Mouse (Mus musculus) liver, embryonic 15.5 days (tissue): ENCODE measurements around the gene Dab2ip. TPM values are rescaled to one million over a fixed set of nuclear protein-coding genes. Genes with fewer than 3 reads are reported as not detected.

Experiments
- ATAC-seq: fragments of 200-750 bp; cut with Nextera tagmentation; 2 replicates; pipeline ENCODE4 v1.8.0; 2017; ENCODE audit warnings: moderate number of reproducible peaks, mild to moderate bottlenecking, moderate library complexity; ENCODE audit not compliant: insufficient read depth
- H3K27ac ChIP-seq: fragments of 300-500 bp; sonication (generic); replicated peaks from 2 replicates; pipeline ENCODE4 v1.5.1; 2015; ENCODE audit warnings: mild to moderate bottlenecking, inconsistent platforms
- H3K27me3 ChIP-seq: fragments of 300-500 bp; sonication (generic); 2 replicates; pipeline ENCODE4 v1.6.1; 2015; ENCODE audit warnings: mild to moderate bottlenecking, inconsistent platforms
- H3K36me3 ChIP-seq: fragments of 300-500 bp; sonication (generic); replicated peaks from 2 replicates; pipeline ENCODE4 v1.6.1; 2015; ENCODE audit warnings: moderate library complexity, mild to moderate bottlenecking, inconsistent platforms
- H3K4me1 ChIP-seq: fragments of 300-500 bp; sonication (generic); replicated peaks from 2 replicates; pipeline ENCODE4 v1.6.1; 2015; ENCODE audit warnings: inconsistent platforms
- H3K4me2 ChIP-seq: fragments of 300-500 bp; sonication (generic); 2 replicates; pipeline ENCODE4 v1.6.1; 2015; ENCODE audit warnings: moderate library complexity, mild to moderate bottlenecking, inconsistent platforms
- H3K4me3 ChIP-seq: fragments of 300-500 bp; sonication (generic); replicated peaks from 2 replicates; pipeline ENCODE4 v1.5.1; 2015; ENCODE audit warnings: mild to moderate bottlenecking, inconsistent platforms
- H3K9ac ChIP-seq: fragments of 300-500 bp; sonication (generic); 2 replicates; pipeline ENCODE4 v1.6.1; 2015; ENCODE audit warnings: moderate library complexity, mild to moderate bottlenecking, inconsistent platforms
- H3K9me3 ChIP-seq: fragments of 300-500 bp; sonication (generic); replicated peaks from 2 replicates; pipeline ENCODE4 v1.6.1; 2016; ENCODE audit warnings: inconsistent platforms
- WGBS: fragments of 180-500 bp; shearing (Covaris S2); methylation state at CpG from one replicate; pipeline ENCODE4 v1.1.7; 2015; ENCODE audit warnings: mixed read lengths; ENCODE audit not compliant: insufficient replicate concordance; 5-methylcytosine and 5-hydroxymethylcytosine counted together
- polyA plus RNA-seq: library from polyadenylated mRNA; unstranded; fragments of >200 nt; fragmentation: Nextera tagmentation; extraction: Ambion mirVana; gene quantifications from 2 replicates; pipeline ENCODE4 v1.2.1, GENCODE M21; 2015

Dab2ip gene
- polyA plus RNA-seq, 1 experiment from 2014 or later, result 7.7 TPM

DNA sequence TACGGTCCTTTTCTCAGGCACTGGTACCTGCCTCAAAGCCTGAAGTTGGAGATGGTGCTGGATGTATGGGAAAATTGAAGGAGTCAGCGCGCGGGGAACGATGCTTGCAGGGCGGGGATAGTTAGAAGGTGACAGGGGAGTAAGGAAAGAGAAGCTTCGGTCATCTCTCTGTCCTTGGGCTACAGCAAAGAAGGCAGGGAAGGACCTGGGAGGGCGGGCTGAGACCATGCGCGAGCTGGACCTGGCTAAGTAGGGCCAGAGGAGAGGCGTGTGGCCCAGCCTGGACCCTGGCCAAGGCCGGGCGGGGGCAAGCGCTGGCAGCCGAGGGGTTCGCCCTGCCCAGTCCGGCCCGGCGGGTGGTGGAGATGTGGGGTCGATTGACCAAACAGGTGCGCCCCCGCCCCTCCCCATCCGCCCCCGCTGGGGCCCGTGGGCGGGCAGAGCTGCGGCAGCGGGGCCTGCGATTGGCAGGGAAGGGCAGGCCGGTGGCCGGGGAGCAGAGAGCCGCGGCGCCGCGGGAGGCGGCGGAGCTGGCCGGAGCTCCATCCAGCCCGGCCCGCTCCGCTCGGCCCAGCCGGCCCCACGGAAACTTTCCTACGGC lies 24.4 kb downstream of the Dab2ip start:
- Histone ChIP-seq H3K4me3 (peak overlapping the region; percentile 47), H3K4me2 (peak overlapping the region; percentile 63), H3K27ac (no peak overlapping the region), H3K9me3 (no peaks in the 10 kb centered on the region), H3K4me1 (no peaks in the 10 kb centered on the region), H3K9ac (no peak overlapping the region), H3K36me3 (no peaks in the 10 kb centered on the region), H3K27me3 (peaks cover 97% of the 10 kb centered on the region)
- ATAC-seq, result peak; percentile 77
- WGBS, result under 1% methylated on average over 46 of the region's 46 CpGs

DNA sequence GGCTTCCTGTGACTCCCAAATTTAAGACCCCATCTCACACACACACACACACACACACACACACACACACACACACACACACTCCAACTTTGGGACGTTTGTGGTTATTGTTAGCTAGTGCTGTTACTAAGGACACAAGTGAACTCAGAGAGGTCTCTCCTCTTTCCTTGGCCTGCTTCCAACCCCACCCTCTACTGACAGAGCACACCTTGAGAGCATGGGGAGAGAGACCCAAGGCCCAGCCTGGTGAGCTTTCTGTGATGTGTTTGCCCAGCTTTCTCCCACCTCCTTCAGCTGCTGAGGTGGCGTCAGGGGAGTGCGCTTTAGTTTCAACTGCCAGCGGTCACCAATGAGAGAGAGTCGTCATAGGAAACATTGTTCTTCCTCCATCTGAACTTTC lies 25.3 kb downstream of the Dab2ip start:
- Histone ChIP-seq H3K27ac (no peak overlapping the region), H3K36me3 (no peaks in the 10 kb centered on the region), H3K9ac (no peak overlapping the region), H3K4me1 (peaks cover 4% of the 10 kb centered on the region; the same call in 1 of the 2 replicates), H3K9me3 (no peaks in the 10 kb centered on the region), H3K4me2 (peak overlapping the region; percentile 63), H3K4me3 (no peak overlapping the region), H3K27me3 (peaks cover 97% of the 10 kb centered on the region)
- ATAC-seq, result no peak
- 44% methylated on average over 5 of the region's 5 CpGs for WGBS

DNA sequence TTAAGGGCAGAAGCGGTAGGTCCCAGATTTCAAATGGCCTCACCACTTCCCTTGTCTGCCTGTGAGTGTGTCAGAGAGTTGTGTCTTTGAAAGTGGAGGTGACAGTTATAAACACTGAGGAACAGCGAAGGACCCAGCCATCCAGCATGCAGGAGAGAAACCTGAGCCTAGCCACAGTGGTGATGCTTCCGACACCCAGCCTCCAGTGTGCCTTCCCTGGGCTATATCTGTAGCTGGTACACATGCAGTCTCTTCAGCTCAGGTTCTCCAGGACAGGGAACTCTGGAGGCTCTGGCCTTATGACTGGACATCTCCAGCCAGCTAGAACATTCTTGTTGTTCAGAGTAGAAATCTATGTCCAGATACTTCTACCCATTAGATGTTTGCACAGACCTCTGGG lies 25.9 kb downstream of the Dab2ip start:
- Histone ChIP-seq H3K4me3 (no peak overlapping the region), H3K9me3 (no peaks in the 10 kb centered on the region), H3K4me2 (no peak overlapping the region), H3K27me3 (peaks cover 97% of the 10 kb centered on the region), H3K27ac (no peak overlapping the region), H3K36me3 (no peaks in the 10 kb centered on the region), H3K9ac (no peak overlapping the region), H3K4me1 (peaks cover 4% of the 10 kb centered on the region; the same call in 1 of the 2 replicates)
- 55% methylated on average over 3 of the region's 3 CpGs for WGBS
- no peak for ATAC-seq

DNA sequence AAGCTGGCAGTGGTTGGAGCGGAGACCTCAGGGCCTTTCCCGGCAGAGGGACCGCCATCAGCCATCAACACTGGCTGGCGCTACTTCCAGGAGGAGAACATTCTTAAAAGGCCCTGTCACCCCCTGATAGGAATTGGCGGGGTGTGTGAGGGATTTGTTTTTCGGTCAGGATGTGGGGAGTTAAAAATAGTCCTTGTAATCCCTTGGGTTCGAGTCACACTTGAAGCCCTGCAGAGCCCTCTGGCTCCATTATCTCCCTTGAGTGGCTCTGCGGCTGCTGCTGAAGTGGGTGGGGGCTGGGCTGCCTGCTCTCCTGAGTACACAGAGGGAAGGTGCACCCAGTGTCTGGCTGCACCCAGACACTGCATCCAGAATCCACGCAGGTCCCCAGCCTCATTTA lies 30.3 kb downstream of the Dab2ip start:
- Histone ChIP-seq H3K4me2 (no peak overlapping the region), H3K27ac (no peak overlapping the region), H3K36me3 (no peaks in the 10 kb centered on the region), H3K4me1 (peaks cover 10% of the 10 kb centered on the region), H3K9me3 (no peaks in the 10 kb centered on the region), H3K27me3 (peaks cover 71% of the 10 kb centered on the region), H3K4me3 (no peak overlapping the region), H3K9ac (no peak overlapping the region)
- ATAC-seq, result no peak
- 27% methylated on average over 9 of the region's 9 CpGs for WGBS

DNA sequence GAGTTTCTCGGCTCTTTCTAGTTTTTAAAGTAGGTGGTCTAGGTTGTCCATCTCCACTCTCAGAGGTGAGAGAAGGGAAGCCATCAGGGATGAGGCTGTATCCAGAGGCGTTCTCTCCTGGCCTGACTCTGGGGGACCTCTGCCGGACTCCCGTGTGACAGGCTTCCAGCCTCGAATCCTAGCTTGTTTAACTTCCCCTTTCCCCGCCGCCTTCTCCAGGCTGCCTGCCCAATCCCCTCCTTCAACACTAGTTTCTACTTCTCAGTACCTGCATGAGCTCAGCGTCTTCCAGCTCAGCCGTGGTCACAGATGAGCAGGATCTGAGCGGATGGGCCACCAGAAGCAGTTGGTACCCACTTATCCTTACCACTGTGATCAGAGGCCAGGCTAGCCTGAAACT lies 31.3 kb downstream of the Dab2ip start:
- Histone ChIP-seq H3K27me3 (peaks cover 61% of the 10 kb centered on the region), H3K4me3 (no peak overlapping the region), H3K9me3 (no peaks in the 10 kb centered on the region), H3K4me1 (peaks cover 10% of the 10 kb centered on the region), H3K4me2 (no peak overlapping the region), H3K36me3 (no peaks in the 10 kb centered on the region), H3K9ac (no peak overlapping the region), H3K27ac (no peak overlapping the region)
- no peak for ATAC-seq
- 35% methylated on average over 10 of the region's 10 CpGs for WGBS

DNA sequence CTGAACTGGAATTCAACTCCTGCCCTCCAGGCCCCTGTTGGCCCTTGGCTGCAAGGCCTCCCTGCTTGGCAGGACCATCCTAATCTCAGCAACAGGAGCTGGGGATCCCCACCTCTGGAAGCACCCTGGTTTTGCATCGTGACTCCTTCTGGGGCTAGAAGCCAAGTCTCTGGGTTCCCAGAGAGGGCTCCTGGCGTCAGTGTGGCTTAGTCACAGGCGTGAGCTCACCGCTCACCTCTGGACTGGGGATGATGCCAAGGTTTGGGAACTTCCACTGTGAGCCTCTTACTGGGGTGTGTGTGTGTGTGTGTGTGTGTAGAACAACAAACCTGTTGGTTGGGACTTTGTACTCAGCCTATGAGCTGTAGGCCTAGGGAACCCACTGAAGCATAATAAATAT lies 31.7 kb downstream of the Dab2ip start:
- peak; percentile 68 for ATAC-seq
- H3K4me2 ChIP-seq, result no peak overlapping the region
- no peak overlapping the region for H3K27ac ChIP-seq
- H3K9me3 ChIP-seq, result no peaks in the 10 kb centered on the region
- peaks cover 56% of the 10 kb centered on the region for H3K27me3 ChIP-seq
- H3K4me3 ChIP-seq, result no peak overlapping the region
- H3K36me3 ChIP-seq, result no peaks in the 10 kb centered on the region
- WGBS, result 59% methylated on average over 4 of the region's 4 CpGs
- no peak overlapping the region for H3K9ac ChIP-seq
- peaks cover 10% of the 10 kb centered on the region for H3K4me1 ChIP-seq

DNA sequence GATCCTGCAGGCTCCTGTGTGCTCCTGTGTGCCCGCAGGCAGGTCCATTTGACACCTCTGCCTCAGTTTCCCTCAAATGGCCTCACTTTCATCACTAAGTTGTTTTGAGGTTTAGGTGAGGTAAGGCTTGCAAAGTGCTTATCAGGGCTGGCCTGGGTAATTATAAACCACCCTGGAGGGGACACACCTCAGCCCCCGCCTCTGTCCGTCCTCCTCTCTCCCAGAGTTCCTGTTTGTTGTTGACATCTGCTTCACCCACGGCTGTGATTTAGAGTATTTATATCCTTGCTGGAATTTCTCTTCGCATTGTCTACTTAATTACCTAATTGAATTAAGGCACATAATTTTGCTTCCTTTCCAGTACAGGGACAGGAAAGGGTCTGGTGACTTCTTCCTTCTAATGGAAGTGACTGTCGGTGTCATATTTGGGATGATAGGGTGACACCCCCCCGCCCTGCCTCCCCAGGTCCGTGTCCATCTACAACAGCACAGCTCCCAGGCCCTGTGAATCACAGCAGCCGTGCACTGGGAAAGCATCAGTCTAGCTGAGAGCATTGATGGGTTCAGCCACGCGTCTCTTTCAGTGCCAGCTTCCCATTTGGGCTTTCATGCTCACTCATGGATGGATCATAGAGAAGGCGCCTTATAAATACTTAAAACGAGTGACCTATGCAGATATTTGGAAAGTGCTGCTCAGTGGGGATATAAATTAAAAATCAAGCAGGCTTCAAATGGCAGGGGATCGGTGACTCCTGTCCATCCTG lies 34.1 kb downstream of the Dab2ip start:
- peaks cover 10% of the 10 kb centered on the region for H3K4me1 ChIP-seq
- ATAC-seq, result no peak
- H3K36me3 ChIP-seq, result no peaks in the 10 kb centered on the region
- WGBS, result 55% methylated on average over 14 of the region's 14 CpGs
- H3K9ac ChIP-seq, result no peak overlapping the region
- H3K27me3 ChIP-seq, result peaks cover 34% of the 10 kb centered on the region
- H3K9me3 ChIP-seq, result no peaks in the 10 kb centered on the region
- no peak overlapping the region for H3K4me2 ChIP-seq
- H3K27ac ChIP-seq, result no peak overlapping the region
- no peak overlapping the region for H3K4me3 ChIP-seq

DNA sequence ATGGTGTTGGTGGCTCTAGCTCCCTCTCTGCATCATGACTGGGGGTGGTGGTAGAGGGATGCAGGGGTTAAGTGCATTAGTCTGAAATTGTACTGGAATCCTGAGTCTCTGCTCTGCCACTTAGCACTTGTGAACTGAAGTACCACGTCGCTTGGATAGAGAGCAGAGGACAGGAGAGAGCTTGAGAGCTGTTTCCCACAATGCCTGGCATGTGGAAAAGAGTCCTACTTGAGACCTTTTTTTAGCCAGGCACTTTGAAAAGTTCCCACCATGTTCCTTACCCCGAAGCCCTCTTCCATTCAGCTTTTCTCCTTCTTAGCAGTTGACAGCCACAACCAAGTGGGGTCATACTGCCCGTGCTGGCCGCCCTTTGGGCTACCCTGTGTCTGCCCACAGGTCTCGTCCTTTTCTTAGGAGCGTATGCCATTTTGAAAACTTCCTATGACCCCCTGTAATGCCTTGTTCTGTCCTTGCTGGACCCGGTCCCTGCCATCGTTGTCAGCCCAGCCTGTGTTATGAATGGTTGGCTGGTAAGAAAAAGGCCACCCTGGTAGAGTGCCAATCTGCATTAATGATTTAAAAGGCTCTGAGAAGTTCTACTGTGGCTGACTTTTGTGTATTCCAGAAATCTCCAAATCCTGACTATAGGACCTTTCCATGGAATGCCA lies 34.8 kb downstream of the Dab2ip start:
- WGBS, result 66% methylated on average over 9 of the region's 9 CpGs
- Histone ChIP-seq H3K9ac (no peak overlapping the region), H3K4me2 (no peak overlapping the region), H3K4me3 (no peak overlapping the region), H3K36me3 (no peaks in the 10 kb centered on the region), H3K27me3 (peaks cover 26% of the 10 kb centered on the region), H3K4me1 (peaks cover 10% of the 10 kb centered on the region), H3K27ac (no peak overlapping the region), H3K9me3 (no peaks in the 10 kb centered on the region)
- ATAC-seq, result no peak

DNA sequence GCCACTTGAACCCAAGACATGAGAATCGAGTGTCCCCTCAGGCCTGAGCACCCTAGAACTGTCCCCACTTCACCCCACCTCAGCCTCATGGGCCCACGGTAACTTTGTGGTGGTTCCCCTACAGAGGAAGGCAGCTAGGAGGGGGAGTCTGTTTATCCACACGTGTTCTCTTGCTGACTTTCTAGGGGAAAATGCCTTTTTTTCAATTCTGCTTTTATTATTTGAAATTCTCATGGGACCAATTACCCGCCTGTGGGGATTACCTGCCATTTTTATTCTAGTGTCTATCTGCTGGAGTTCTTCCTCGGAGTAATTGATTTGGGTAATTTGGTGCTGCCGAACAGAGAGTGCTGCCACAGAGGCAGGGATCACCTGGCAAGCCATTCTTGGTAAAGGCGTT lies 35.8 kb downstream of the Dab2ip start:
- WGBS, result 55% methylated on average over 7 of the region's 7 CpGs
- H3K9me3 ChIP-seq, result no peaks in the 10 kb centered on the region
- H3K36me3 ChIP-seq, result no peaks in the 10 kb centered on the region
- no peak overlapping the region for H3K4me3 ChIP-seq
- no peak overlapping the region for H3K4me2 ChIP-seq
- H3K4me1 ChIP-seq, result peaks cover 6% of the 10 kb centered on the region; the same call in 1 of the 2 replicates
- no peak overlapping the region for H3K9ac ChIP-seq
- H3K27ac ChIP-seq, result no peak overlapping the region
- H3K27me3 ChIP-seq, result peaks cover 16% of the 10 kb centered on the region
- no peak for ATAC-seq

DNA sequence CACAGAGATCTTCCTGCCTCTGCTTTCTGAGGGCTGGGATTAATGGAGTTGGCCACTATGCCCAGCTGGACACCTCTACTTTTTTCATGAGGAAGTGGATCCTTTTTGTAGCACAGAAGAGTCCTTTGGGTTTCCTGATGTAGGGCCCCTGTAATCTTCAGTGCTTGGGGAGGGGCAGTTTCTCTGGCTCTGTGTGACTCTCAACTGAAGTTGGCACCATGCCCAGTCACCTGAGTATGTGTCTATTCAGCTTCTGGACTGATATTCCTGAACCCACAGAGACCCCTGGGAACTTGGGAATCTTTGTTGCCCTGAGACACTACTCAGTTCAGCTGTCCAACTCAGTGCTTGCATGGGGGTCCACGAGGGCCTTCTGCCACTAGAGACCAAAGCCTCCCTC lies 37.0 kb downstream of the Dab2ip start:
- Histone ChIP-seq H3K4me1 (no peaks in the 10 kb centered on the region), H3K27ac (no peak overlapping the region), H3K9ac (no peak overlapping the region), H3K4me2 (no peak overlapping the region), H3K9me3 (no peaks in the 10 kb centered on the region), H3K36me3 (no peaks in the 10 kb centered on the region), H3K27me3 (peaks cover 7% of the 10 kb centered on the region; the same call in 1 of the 2 replicates), H3K4me3 (no peak overlapping the region)
- WGBS, result 35% methylated on average over 1 of the region's 1 CpGs
- no peak for ATAC-seq

DNA sequence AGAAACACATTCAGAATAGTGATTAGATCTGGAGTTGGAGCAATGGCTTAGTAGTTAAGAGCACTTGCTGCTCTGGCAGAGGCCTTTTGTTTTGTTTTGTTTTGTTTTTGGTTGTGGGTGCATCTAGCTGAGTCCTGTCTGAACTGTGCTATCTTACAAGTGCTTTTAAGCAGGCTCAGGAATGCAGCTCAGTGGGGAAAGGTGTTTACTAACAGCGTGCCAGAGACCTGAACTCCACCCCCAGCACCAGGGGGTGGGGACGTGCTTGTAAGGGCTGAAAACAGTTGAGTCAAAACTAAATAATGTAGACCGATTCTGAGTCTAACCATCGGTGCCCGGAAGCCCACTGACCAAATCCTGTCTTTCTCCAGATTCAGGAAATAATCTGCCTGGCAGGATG lies 37.7 kb downstream of the Dab2ip start:
- no peak; the same call in 1 of the 2 replicates for ATAC-seq
- H3K27ac ChIP-seq, result no peak overlapping the region
- no peak overlapping the region for H3K4me3 ChIP-seq
- H3K27me3 ChIP-seq, result peaks cover 7% of the 10 kb centered on the region; the same call in 1 of the 2 replicates
- H3K36me3 ChIP-seq, result no peaks in the 10 kb centered on the region
- H3K4me2 ChIP-seq, result no peak overlapping the region
- H3K9me3 ChIP-seq, result no peaks in the 10 kb centered on the region
- no peaks in the 10 kb centered on the region for H3K4me1 ChIP-seq
- H3K9ac ChIP-seq, result no peak overlapping the region
- 48% methylated on average over 5 of the region's 5 CpGs for WGBS
